9 mouse cellular contexts compared by ENCODE assay signal in the genomic region with DNA sequence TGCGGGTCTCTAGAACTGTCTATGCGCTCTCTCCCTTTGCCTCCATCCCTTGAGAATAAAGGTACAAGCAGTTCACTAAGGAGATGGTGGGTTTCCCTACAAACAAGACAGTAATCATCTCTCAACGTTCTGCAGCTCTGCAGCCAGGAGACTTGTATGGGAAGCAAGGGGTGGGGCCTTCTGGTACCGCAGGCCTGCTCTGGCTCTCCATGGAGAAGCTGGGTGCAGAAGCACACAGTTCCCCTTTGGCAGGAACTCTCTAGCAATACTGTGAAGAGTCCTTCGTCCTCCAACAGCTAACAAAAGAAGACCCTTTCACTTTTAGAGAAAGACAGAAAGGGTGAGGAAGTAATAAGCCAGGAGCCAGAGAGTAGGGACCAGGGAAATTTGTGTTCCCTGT. TPM values are rescaled to one million over a fixed set of nuclear protein-coding genes. Genes with fewer than 3 reads are reported as not detected.
A peak's percentile ranks its signal among the peaks of the same experiment; 100 is the strongest.
DNase-seq lines count a peak whose midpoint lies in the region; TF ChIP-seq lines count a peak whose summit lies in the region.
"Had no signal": no experiment of that assay in that cellular context is flagged by ENCODE, and none has a peak within 500 bp of the region (broad histone marks: within the 10 kb centered on the region; RNA-seq: fewer than 3 reads in every experiment).

No protein-coding gene starts in this region.

- peaks cover 37% of the 10 kb centered on the region for H3K36me3 ChIP-seq in small intestine, adult 2 months (ENCODE audit: control insufficient read depth, insufficient read depth, low read length)

- no peak for TF ChIP-seq CTCF in small intestine, adult 2 months (IDR thresholded peaks at IDR 0.05; ENCODE audit: extremely low read depth, insufficient read length, insufficient replicate concordance, low read depth, low read length)

- no peak for TF ChIP-seq POLR2A in small intestine, adult 2 months (IDR thresholded peaks at IDR 0.05; ENCODE audit: low read depth, low read length)

- 21% methylated on average over 5 of the region's 5 CpGs for WGBS in small intestine, adult 2 months

- H3K4me1 ChIP-seq in small intestine, adult 2 months (ENCODE audit: control insufficient read depth, insufficient read depth, insufficient read length, low read length), result peaks cover 32% of the 10 kb centered on the region

- H3K4me3 ChIP-seq in small intestine, adult 2 months (ENCODE audit: low read depth, low read length), result peak overlapping the region; percentile 34

- DNase-seq in adrenal gland, postnatal 14 days, result peak; percentile 53
- DNase-seq in adrenal gland, adult (ENCODE audit: inconsistent age in 2 of 2, low spot score in 1 of 2), result no peak
- DNase-seq in kidney, postnatal 25 days, result peak; percentile 42 to 62
- no peak for DNase-seq in kidney, postnatal 4 days
- peak; percentile 29 for DNase-seq in liver
- no peak for DNase-seq in right cerebral cortex, postnatal 36 days (ENCODE audit: low spot score in 2 of 2)
- DNase-seq in c-Kit-positive CD71-positive TER-119-positive erythroid progenitor cells, embryonic 14.5 days (ENCODE audit: low spot score), result no peak
- DNase-seq: spleen, adult 18-20 months had no signal

- H3K27ac ChIP-seq in small intestine, adult 2 months (ENCODE audit: insufficient read depth, low read depth, low read length), result peak overlapping the region; percentile 73

- no peaks in the 10 kb centered on the region for H3K27me3 ChIP-seq in small intestine, adult 2 months (ENCODE audit: control insufficient read depth, insufficient read depth, low read length)

RNA-seq across cellular contexts. Expression of a gene that starts 8.1 kb away (rescaled TPM):
- 93.6 and 103 TPM in 2 replicates for total RNA-seq in adrenal gland, postnatal 14 days (2021)
- 42.5 and 62.5 TPM in 2 replicates for polyA plus RNA-seq in small intestine, adult 2 months (2012; rRNA removed)

RNA-seq across cellular contexts. Expression of a gene that starts 37.3 kb away (rescaled TPM):
- 509 and 538 TPM in 2 replicates for total RNA-seq in adrenal gland, postnatal 14 days (2021)
- 4.4 and 9.0 TPM in 2 replicates for polyA plus RNA-seq in small intestine, adult 2 months (2012; rRNA removed)

Comparison
In these comparisons a context has a peak if more than half of its experiments do, and no peak if none do; other contexts are left out.
1. DNase-seq: peak in adrenal gland, postnatal 14 days (single experiment), kidney, postnatal 25 days (2 of 2) and liver (single experiment); none in adrenal gland, adult (0 of 2), kidney, postnatal 4 days (0 of 2), right cerebral cortex, postnatal 36 days (0 of 2) and c-Kit-positive CD71-positive TER-119-positive erythroid progenitor cells, embryonic 14.5 days (single experiment).